In genomic region chr3:68975533-68976490, GRCm38 (mm10) we compare ENCODE assay signal across 12 mouse cellular contexts. TPM values are rescaled to one million over a fixed set of nuclear protein-coding genes. Genes with fewer than 3 reads are reported as not detected.
A peak's percentile ranks its signal among the peaks of the same experiment; 100 is the strongest.
DNase-seq lines count a peak whose midpoint lies in the region; ATAC-seq and TF ChIP-seq lines count a peak whose summit lies in the region.
"Had no signal": no experiment of that assay in that cellular context is flagged by ENCODE, and none has a peak within 500 bp of the region (broad histone marks: within the 10 kb centered on the region; RNA-seq: fewer than 3 reads in every experiment).

No protein-coding gene starts in this region.

- H3K4me1 ChIP-seq in heart, postnatal 0 days (ENCODE audit: control insufficient read depth, insufficient read depth): peaks cover 12% of the 10 kb centered on the region
- H3K4me1 ChIP-seq in intestine, embryonic 16.5 days (ENCODE audit: control insufficient read depth, insufficient read depth, low read length): no peaks in the 10 kb centered on the region
- no peaks in the 10 kb centered on the region for H3K4me1 ChIP-seq in forebrain, embryonic 11.5 days (replicated peaks; ENCODE audit: control insufficient read depth, insufficient read depth, low read length)
- H3K4me1 ChIP-seq: forebrain, embryonic 15.5 days had no signal

- no peak overlapping the region for H3K9ac ChIP-seq in heart, postnatal 0 days (replicated peaks; ENCODE audit: low read depth, low read length)
- H3K9ac ChIP-seq in intestine, embryonic 16.5 days (ENCODE audit: low read depth, low read length): no peak overlapping the region
- H3K9ac ChIP-seq in forebrain, embryonic 11.5 days (ENCODE audit: low read length): no peak overlapping the region
- H3K9ac ChIP-seq: forebrain, embryonic 15.5 days had no signal

- no peak for DNase-seq in layer of hippocampus, adult 2 months (ENCODE audit: low spot score in 2 of 2)
- no peak for DNase-seq in layer of hippocampus, postnatal 25 days (ENCODE audit: extremely low spot score in 1 of 2, low spot score in 1 of 2)
- DNase-seq in c-Kit-positive CD71-positive TER-119-positive erythroid progenitor cells, embryonic 14.5 days (ENCODE audit: low spot score): peak; percentile 51
- DNase-seq in heart, postnatal 0 days (ENCODE audit: low spot score): peak; percentile 21
- no peak for DNase-seq in right cerebral cortex, adult 2 months (ENCODE audit: low spot score in 2 of 2)
- DNase-seq in forebrain, embryonic 11.5 days (ENCODE audit: low spot score): no peak
- DNase-seq: spleen, adult 18-20 months had no signal

- H3K79me2 ChIP-seq in macrophage (ENCODE audit: inconsistent target): no peaks in the 10 kb centered on the region

- no peak for ATAC-seq in heart, postnatal 0 days (ENCODE audit: insufficient read depth, low read depth)
- ATAC-seq in intestine, embryonic 16.5 days: no peak
- no peak for ATAC-seq in forebrain, embryonic 11.5 days (replicated peaks; ENCODE audit: low FRiP score)
- ATAC-seq: forebrain, embryonic 15.5 days; Patski had no signal

- no peaks in the 10 kb centered on the region for H3K27me3 ChIP-seq in heart, postnatal 0 days (ENCODE audit: control insufficient read depth, insufficient read depth, low read length)
- no peaks in the 10 kb centered on the region for H3K27me3 ChIP-seq in intestine, embryonic 16.5 days (replicated peaks; ENCODE audit: control insufficient read depth, insufficient read depth, low read length)
- H3K27me3 ChIP-seq in forebrain, embryonic 11.5 days (ENCODE audit: control insufficient read depth, insufficient read depth, low read length): no peaks in the 10 kb centered on the region
- H3K27me3 ChIP-seq: forebrain, embryonic 15.5 days; megakaryocyte, embryonic 14.5 days; Patski had no signal

- H3K9me3 ChIP-seq in heart, postnatal 0 days (replicated peaks; ENCODE audit: control insufficient read depth, low read length): no peaks in the 10 kb centered on the region
- H3K9me3 ChIP-seq in intestine, embryonic 16.5 days (ENCODE audit: control insufficient read depth, low read length): no peaks in the 10 kb centered on the region
- H3K9me3 ChIP-seq in forebrain, embryonic 11.5 days (ENCODE audit: control insufficient read depth, low read length): no peaks in the 10 kb centered on the region
- H3K9me3 ChIP-seq: forebrain, embryonic 15.5 days; megakaryocyte, embryonic 14.5 days had no signal

- H3K4me2 ChIP-seq in heart, postnatal 0 days (ENCODE audit: low read depth, low read length): no peak overlapping the region
- H3K4me2 ChIP-seq in intestine, embryonic 16.5 days (ENCODE audit: low read depth, low read length): no peak overlapping the region
- H3K4me2 ChIP-seq in forebrain, embryonic 11.5 days (ENCODE audit: low read depth, low read length, severe bottlenecking): no peak overlapping the region
- H3K4me2 ChIP-seq: forebrain, embryonic 15.5 days had no signal

- no peak for TF ChIP-seq EP300 in heart, postnatal 0 days (IDR thresholded peaks at IDR 0.05; ENCODE audit: low read depth)

- peak; percentile 31 for TF ChIP-seq CTCF in layer of hippocampus, adult 2 months (conservative IDR thresholded peaks at IDR 0.05)
- TF ChIP-seq CTCF in heart, postnatal 0 days (IDR thresholded peaks at IDR 0.05; ENCODE audit: low read depth): no peak

- no peak overlapping the region for H3K27ac ChIP-seq in layer of hippocampus, adult 2 months
- peak overlapping the region; percentile 61; the same call in 1 of the 2 replicates for H3K27ac ChIP-seq in heart, postnatal 0 days (ENCODE audit: low read depth)
- H3K27ac ChIP-seq in macrophage: peak overlapping the region; percentile 17; the same call in 1 of the 2 replicates
- no peak overlapping the region for H3K27ac ChIP-seq in intestine, embryonic 16.5 days (ENCODE audit: low read length)
- H3K27ac ChIP-seq in forebrain, embryonic 11.5 days (ENCODE audit: low read depth, low read length): no peak overlapping the region
- H3K27ac ChIP-seq: forebrain, embryonic 15.5 days had no signal

- no peak overlapping the region for H3K4me3 ChIP-seq in layer of hippocampus, adult 2 months
- no peak overlapping the region for H3K4me3 ChIP-seq in heart, postnatal 0 days (ENCODE audit: low read depth, low read length)
- no peak overlapping the region for H3K4me3 ChIP-seq in macrophage (ENCODE audit: inconsistent target)
- H3K4me3 ChIP-seq in intestine, embryonic 16.5 days (ENCODE audit: low read length): no peak overlapping the region
- no peak overlapping the region for H3K4me3 ChIP-seq in forebrain, embryonic 11.5 days (ENCODE audit: low read depth, low read length)
- H3K4me3 ChIP-seq: forebrain, embryonic 15.5 days; megakaryocyte, embryonic 14.5 days had no signal

- WGBS in heart, postnatal 0 days: 67% methylated on average over 9 of the region's 9 CpGs
- WGBS in macrophage (ENCODE audit: missing documents): 49% methylated on average over 8 of the region's 9 CpGs
- WGBS in intestine, embryonic 16.5 days: 65% methylated on average over 9 of the region's 9 CpGs
- WGBS in forebrain, embryonic 11.5 days: 60% methylated on average over 9 of the region's 9 CpGs

- H3K36me3 ChIP-seq in heart, postnatal 0 days (replicated peaks; ENCODE audit: control insufficient read depth, insufficient read depth, low read length): no peaks in the 10 kb centered on the region; the same call in 1 of the 2 replicates
- H3K36me3 ChIP-seq in macrophage (ENCODE audit: inconsistent target): no peaks in the 10 kb centered on the region
- no peaks in the 10 kb centered on the region for H3K36me3 ChIP-seq in intestine, embryonic 16.5 days (ENCODE audit: control insufficient read depth, insufficient read depth, low read length)
- H3K36me3 ChIP-seq in forebrain, embryonic 11.5 days (ENCODE audit: control insufficient read depth, insufficient read depth, low read length): no peaks in the 10 kb centered on the region
- H3K36me3 ChIP-seq: forebrain, embryonic 15.5 days had no signal

RNA-seq across cellular contexts. Expression of gene Ift80, which starts 28.6 kb away (rescaled TPM):
- total RNA-seq in layer of hippocampus, adult 2 months (2021): 10 to 100 TPM; 25.5 to 27.0 TPM
- total RNA-seq in layer of hippocampus, postnatal 25 days (2021): 10 to 100 TPM; 23.5 to 23.9 TPM
- 3.2 and 13.6 TPM in 2 replicates for total RNA-seq in heart, postnatal 0 days (2014; rRNA removed; ENCODE audit: low replicate concordance)
- polyA plus RNA-seq in heart, postnatal 0 days (2015; fragmentation: Nextera tagmentation; extraction: Ambion mirVana): 2.8 and 3.0 TPM in 2 replicates
- total RNA-seq in macrophage (2018; cell fraction: chromatin; rRNA removed): 10 to 100 TPM in 21 of 26 experiments, 1 to 10 TPM in 5; 3.5 to 53.6 (median 31.9) TPM
- total RNA-seq in macrophage (2018; cell fraction: cytosol; rRNA removed): 1 to 10 TPM; 1.4 to 3.9 (median 2.5) TPM
- total RNA-seq in macrophage (2018; cell fraction: nucleus; rRNA removed): 10 to 100 TPM in 11 of 26 experiments, 1 to 10 TPM in 15; 3.3 to 42.8 (median 9.3) TPM
- 1.2 to 3.4 TPM (median 3.0 TPM) in 3 replicates for polyA plus RNA-seq in macrophage (2018)
- 7.4 and 8.6 TPM in 2 replicates for polyA plus RNA-seq in intestine, embryonic 16.5 days (2015; fragmentation: Nextera tagmentation; extraction: Ambion mirVana)
- polyA plus RNA-seq in forebrain, embryonic 11.5 days (2014; fragmentation: Nextera tagmentation; extraction: Ambion mirVana): 19.6 and 24.0 TPM in 2 replicates

RNA-seq across cellular contexts. Expression of gene Smc4, which starts 28.7 kb away (rescaled TPM):
- total RNA-seq in layer of hippocampus, adult 2 months (2021): 1 to 10 TPM; 6.6 to 7.7 TPM
- total RNA-seq in layer of hippocampus, postnatal 25 days (2021): 1 to 10 TPM; 6.8 to 7.0 TPM
- total RNA-seq in heart, postnatal 0 days (2014; rRNA removed; ENCODE audit: low replicate concordance): 32.8 and 52.5 TPM in 2 replicates
- 77.1 and 80.2 TPM in 2 replicates for polyA plus RNA-seq in heart, postnatal 0 days (2015; fragmentation: Nextera tagmentation; extraction: Ambion mirVana)
- 100 to 1,000 TPM in 20 of 26 experiments, 10 to 100 TPM in 6; 75.2 to 232 (median 125) TPM for total RNA-seq in macrophage (2018; cell fraction: chromatin; rRNA removed)
- 10 to 100 TPM; 21.7 to 43.9 (median 29.9) TPM for total RNA-seq in macrophage (2018; cell fraction: cytosol; rRNA removed)
- total RNA-seq in macrophage (2018; cell fraction: nucleus; rRNA removed): 100 to 1,000 TPM in 2 of 26 experiments, 10 to 100 TPM in 24; 33.8 to 118 (median 62.0) TPM
- 33.6 to 68.6 TPM (median 37.7 TPM) in 3 replicates for polyA plus RNA-seq in macrophage (2018)
- polyA plus RNA-seq in intestine, embryonic 16.5 days (2015; fragmentation: Nextera tagmentation; extraction: Ambion mirVana): 104 and 121 TPM in 2 replicates
- polyA plus RNA-seq in forebrain, embryonic 11.5 days (2014; fragmentation: Nextera tagmentation; extraction: Ambion mirVana): 231 and 258 TPM in 2 replicates

Comparison
In these comparisons a context has a peak if more than half of its experiments do, and no peak if none do; other contexts are left out.
1. DNase-seq: peak in c-Kit-positive CD71-positive TER-119-positive erythroid progenitor cells, embryonic 14.5 days (single experiment) and heart, postnatal 0 days (single experiment); none in layer of hippocampus, adult 2 months (0 of 2), layer of hippocampus, postnatal 25 days (0 of 2), right cerebral cortex, adult 2 months (0 of 2) and forebrain, embryonic 11.5 days (single experiment).
2. H3K27ac ChIP-seq: peak in heart, postnatal 0 days (single experiment) and macrophage (single experiment); none in layer of hippocampus, adult 2 months (single experiment), intestine, embryonic 16.5 days (single experiment) and forebrain, embryonic 11.5 days (single experiment).